Mouse (Mus musculus) right cerebral cortex, adult 2 months (tissue): ENCODE measurements at regions not wholly inside any gene's neighbourhood (a gene's known extent, or its start where the extent isn't known, plus 50 kb on each side); places are given as distances from the start of the nearest gene placed in this dataset.
"Not testable (repeated sequence)": the region's sequence is repeated elsewhere in the genome, so short reads cannot be mapped to it uniquely, and the experiment has no call there.

Experiments used
- DNase-seq, 2 experiments: peaks; one replicate each; pipeline ENCODE4 v3.0.0; 2021 to 2022; ENCODE audit warnings: low spot score in 2 of 2

- not testable (repeated sequence) for DNase-seq
Observed at GRCm38 (mm10) chr9:6845281-6845680, 339.0 kb downstream of the Dync2h1 start.

- not testable (repeated sequence) for DNase-seq
Observed at GRCm38 (mm10) chr9:6834936-6835335, 349.3 kb downstream of the Dync2h1 start.

- DNase-seq = no peak
Observed at GRCm38 (mm10) chr9:6834470-6834869, 349.8 kb downstream of the Dync2h1 start.

GRCm38 (mm10) chr9:6832862-6833261 lies 351.4 kb downstream of the Dync2h1 start:
- no peak for DNase-seq

GRCm38 (mm10) chr9:6831642-6832041 lies 352.6 kb downstream of the Dync2h1 start:
- DNase-seq = not testable (repeated sequence)

GRCm38 (mm10) chr9:6826581-6826980 lies 357.7 kb downstream of the Dync2h1 start:
- DNase-seq = no peak

GRCm38 (mm10) chr9:6825609-6826008 lies 358.6 kb downstream of the Dync2h1 start:
- DNase-seq = no peak

GRCm38 (mm10) chr9:6823946-6824345 lies 360.3 kb downstream of the Dync2h1 start:
- not testable (repeated sequence) for DNase-seq

- no peak for DNase-seq
Observed at GRCm38 (mm10) chr9:6823536-6823935, 360.7 kb downstream of the Dync2h1 start.

GRCm38 (mm10) chr9:6776671-6777070 lies 407.6 kb downstream of the Dync2h1 start:
- DNase-seq = no peak

GRCm38 (mm10) chr9:6741478-6741877 lies 442.8 kb downstream of the Dync2h1 start:
- no peak for DNase-seq

- no peak for DNase-seq
Observed at GRCm38 (mm10) chr9:6736411-6736810, 447.8 kb downstream of the Dync2h1 start.

- DNase-seq = no peak
Observed at GRCm38 (mm10) chr9:6726411-6726810, 456.8 kb upstream of the Ddi1 start.

- no peak for DNase-seq
Observed at GRCm38 (mm10) chr9:6677225-6677718, 407.6 kb upstream of the Ddi1 start.

GRCm38 (mm10) chr9:6668001-6668969 lies 398.6 kb upstream of the Ddi1 start:
- DNase-seq = peak; percentile 71 to 79

GRCm38 (mm10) chr9:6665679-6666078 lies 396.0 kb upstream of the Ddi1 start:
- DNase-seq = no peak

- DNase-seq = no peak
Observed at GRCm38 (mm10) chr9:6652267-6652994, 382.8 kb upstream of the Ddi1 start.

GRCm38 (mm10) chr9:6651572-6652236 lies 382.1 kb upstream of the Ddi1 start:
- DNase-seq = no peak

- no peak for DNase-seq
Observed at GRCm38 (mm10) chr9:6645796-6646309, 376.2 kb upstream of the Ddi1 start.

GRCm38 (mm10) chr9:6645321-6645720 lies 375.7 kb upstream of the Ddi1 start:
- no peak for DNase-seq

- DNase-seq = no peak
Observed at GRCm38 (mm10) chr9:6617155-6617554, 347.5 kb upstream of the Ddi1 start.

GRCm38 (mm10) chr9:6609284-6609627 lies 339.6 kb upstream of the Ddi1 start:
- DNase-seq = no peak
